Mouse (Mus musculus): ENCODE measurements around the gene Sema3b.

GRCm38 (mm10) chr9:107612945-107613569, 4.0 kb upstream of the Sema3b start:
- no peak for TF ChIP-seq GATA1 (IDR thresholded peaks at IDR 0.05; ENCODE audit: low read length)
- no peak for TF ChIP-seq TAL1 (IDR thresholded peaks at IDR 0.05; ENCODE audit: low read length)

Measured in erythroblast, embryonic 14.5 days (primary cell).